Mouse (Mus musculus) hindbrain, embryonic 15.5 days (tissue): ENCODE results near the gene Paqr7. TPM values are rescaled to one million over a fixed set of nuclear protein-coding genes. Genes with fewer than 3 reads are reported as not detected.
A peak's percentile ranks its signal among the peaks of the same experiment; 100 is the strongest.

ENCODE experiments used
- ATAC-seq: fragments of 200-750 bp; cut with Nextera tagmentation; 2 replicates; pipeline ENCODE4 v1.8.0; 2017; ENCODE audit warnings: low read depth, moderate number of reproducible peaks, moderate TSS enrichment; ENCODE audit not compliant: low FRiP score
- H3K27ac ChIP-seq: fragments of 300-500 bp; sonication (generic); replicated peaks from 2 replicates; pipeline ENCODE4 v1.5.1; 2015; ENCODE audit warnings: mild to moderate bottlenecking, inconsistent platforms
- H3K27me3 ChIP-seq: fragments of 300-500 bp; sonication (generic); 2 replicates; pipeline ENCODE4 v1.6.1; 2015; ENCODE audit warnings: control low read depth, inconsistent platforms
- H3K36me3 ChIP-seq: fragments of 300-500 bp; sonication (generic); 2 replicates; pipeline ENCODE4 v1.6.1; 2015; ENCODE audit warnings: control low read depth, inconsistent platforms
- H3K4me1 ChIP-seq: fragments of 300-500 bp; sonication (generic); replicated peaks from 2 replicates; pipeline ENCODE4 v1.6.1; 2015; ENCODE audit warnings: control low read depth, inconsistent platforms
- H3K4me2 ChIP-seq: fragments of 300-500 bp; sonication (generic); 2 replicates; pipeline ENCODE4 v1.6.1; 2015; ENCODE audit warnings: moderate library complexity, mild to moderate bottlenecking, inconsistent platforms
- H3K4me3 ChIP-seq: fragments of 300-500 bp; sonication (generic); 2 replicates; pipeline ENCODE4 v1.5.1; 2015; ENCODE audit warnings: mild to moderate bottlenecking, inconsistent platforms
- H3K9ac ChIP-seq: fragments of 300-500 bp; sonication (generic); 2 replicates; pipeline ENCODE4 v1.6.1; 2015; ENCODE audit warnings: inconsistent platforms
- H3K9me3 ChIP-seq: fragments of 300-500 bp; sonication (generic); 2 replicates; pipeline ENCODE4 v1.6.1; 2016; ENCODE audit warnings: control low read depth, inconsistent platforms
- WGBS: fragments of 180-500 bp; shearing (Covaris S2); methylation state at CpG from one replicate; pipeline ENCODE4 v1.1.7; 2015; 5-methylcytosine and 5-hydroxymethylcytosine counted together
- polyA plus RNA-seq: library from polyadenylated mRNA; unstranded; fragments of >200 nt; fragmentation: Nextera tagmentation; extraction: Ambion mirVana; gene quantifications from 2 replicates; pipeline ENCODE4 v1.2.1, GENCODE M21; 2015

The Paqr7 gene
- polyA plus RNA-seq, 1 experiment from 2014 or later: 35.2 TPM

- Histone ChIP-seq H3K9ac (no peak overlapping the region), H3K9me3 (no peaks in the 10 kb centered on the region), H3K27me3 (no peaks in the 10 kb centered on the region), H3K27ac (no peak overlapping the region), H3K4me1 (peaks cover 9% of the 10 kb centered on the region), H3K36me3 (peaks cover 12% of the 10 kb centered on the region), H3K4me3 (peak overlapping the region; percentile 47), H3K4me2 (peak overlapping the region; percentile 96)
- WGBS: 77% methylated on average over 4 of the region's 4 CpGs
- no peak; the same call in 1 of the 2 replicates for ATAC-seq
Observed at GRCm38 (mm10) chr4:134510396-134510795, 13.9 kb downstream of the Paqr7 start.

DNA sequence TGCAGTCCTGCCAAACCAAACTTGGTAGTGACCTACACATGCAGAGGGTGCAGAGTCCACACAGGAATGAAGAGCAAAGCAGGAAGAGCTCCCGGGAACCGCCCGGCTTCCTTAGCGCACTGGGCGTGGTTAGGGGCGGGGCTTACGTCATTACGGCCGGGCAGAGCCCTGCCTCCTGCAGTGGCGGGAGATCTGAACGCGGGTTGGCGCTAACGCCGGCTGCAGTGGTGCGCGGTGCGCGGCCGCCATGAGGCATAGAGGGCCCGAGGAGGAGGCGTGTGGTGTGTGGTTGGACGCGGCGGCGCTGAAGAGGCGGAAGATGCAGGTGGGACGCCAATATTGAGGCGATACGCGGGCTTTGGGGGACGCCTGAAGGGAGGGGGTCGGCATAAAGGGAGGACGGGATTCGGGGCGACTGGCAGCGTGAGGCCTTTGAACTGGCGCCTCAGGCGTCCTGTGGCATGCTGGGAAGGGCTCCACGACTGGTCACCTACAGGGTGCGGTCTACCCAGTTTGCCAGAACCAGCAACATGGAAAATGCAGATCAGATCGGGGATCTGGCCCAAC is 14.4 kb downstream of the Paqr7 start, which contains the start of gene Aunip:
Gene Aunip, plus strand, starts transcription at position 155 of the 567 bp plus-strand sequence.
- peaks cover 12% of the 10 kb centered on the region for H3K36me3 ChIP-seq
- under 1% methylated on average over 42 of the region's 42 CpGs for WGBS
- no peaks in the 10 kb centered on the region for H3K9me3 ChIP-seq
- peak within 1 kb of the TSS; percentile 96 for H3K4me2 ChIP-seq
- H3K27ac ChIP-seq: no peak within 1 kb of the TSS
- H3K4me3 ChIP-seq: peak within 1 kb of the TSS; percentile 47
- H3K9ac ChIP-seq: peak within 1 kb of the TSS; percentile 39
- H3K27me3 ChIP-seq: no peaks in the 10 kb centered on the region
- ATAC-seq: peak; percentile 94
- peaks cover 9% of the 10 kb centered on the region for H3K4me1 ChIP-seq

GRCm38 (mm10) chr4:134511730-134512129 is 15.2 kb downstream of the Paqr7 start:
- Histone ChIP-seq H3K9ac (no peak overlapping the region), H3K4me1 (peaks cover 9% of the 10 kb centered on the region), H3K4me2 (peak overlapping the region; percentile 96), H3K27ac (no peak overlapping the region), H3K4me3 (no peak overlapping the region), H3K9me3 (no peaks in the 10 kb centered on the region), H3K27me3 (no peaks in the 10 kb centered on the region), H3K36me3 (peaks cover 12% of the 10 kb centered on the region)
- no peak for ATAC-seq
- WGBS: 75% methylated on average over 6 of the region's 6 CpGs

DNA sequence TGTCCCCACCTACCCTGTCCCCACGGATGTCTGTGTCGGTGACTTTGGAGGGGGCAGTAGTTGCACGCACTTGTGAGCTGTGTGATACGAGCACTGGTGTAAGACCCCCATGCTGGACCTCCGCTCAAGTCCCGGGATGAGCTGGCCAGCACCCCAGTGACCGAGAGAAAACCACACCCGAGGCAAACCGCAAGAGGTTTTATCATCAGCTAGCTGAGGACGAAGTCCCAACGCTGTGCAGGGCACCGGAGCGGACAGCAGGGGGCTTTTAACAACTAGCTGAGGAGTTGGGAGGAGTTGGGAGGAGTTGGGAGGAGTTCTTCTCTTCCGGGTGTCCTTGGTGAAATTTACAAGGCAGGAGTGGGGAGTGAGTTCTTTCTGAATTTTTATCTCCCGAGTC is 16.3 kb downstream of the Paqr7 start:
- Histone ChIP-seq H3K9me3 (no peaks in the 10 kb centered on the region), H3K27ac (no peak overlapping the region), H3K4me3 (no peak overlapping the region), H3K4me2 (peak overlapping the region; percentile 25; the same call in 1 of the 2 replicates), H3K36me3 (peaks cover 3% of the 10 kb centered on the region), H3K27me3 (no peaks in the 10 kb centered on the region), H3K4me1 (peaks cover 9% of the 10 kb centered on the region), H3K9ac (no peak overlapping the region)
- no peak for ATAC-seq
- WGBS: 27% methylated on average over 15 of the region's 15 CpGs

GRCm38 (mm10) chr4:134514309-134514930 is 17.9 kb downstream of the Paqr7 start:
- H3K4me3 ChIP-seq: no peak overlapping the region
- ATAC-seq: no peak
- no peaks in the 10 kb centered on the region for H3K27me3 ChIP-seq
- H3K9ac ChIP-seq: no peak overlapping the region
- WGBS: 92% methylated on average over 11 of the region's 11 CpGs
- H3K9me3 ChIP-seq: no peaks in the 10 kb centered on the region
- no peaks in the 10 kb centered on the region for H3K36me3 ChIP-seq
- no peak overlapping the region for H3K27ac ChIP-seq
- peaks cover 9% of the 10 kb centered on the region for H3K4me1 ChIP-seq
- no peak overlapping the region for H3K4me2 ChIP-seq

DNA sequence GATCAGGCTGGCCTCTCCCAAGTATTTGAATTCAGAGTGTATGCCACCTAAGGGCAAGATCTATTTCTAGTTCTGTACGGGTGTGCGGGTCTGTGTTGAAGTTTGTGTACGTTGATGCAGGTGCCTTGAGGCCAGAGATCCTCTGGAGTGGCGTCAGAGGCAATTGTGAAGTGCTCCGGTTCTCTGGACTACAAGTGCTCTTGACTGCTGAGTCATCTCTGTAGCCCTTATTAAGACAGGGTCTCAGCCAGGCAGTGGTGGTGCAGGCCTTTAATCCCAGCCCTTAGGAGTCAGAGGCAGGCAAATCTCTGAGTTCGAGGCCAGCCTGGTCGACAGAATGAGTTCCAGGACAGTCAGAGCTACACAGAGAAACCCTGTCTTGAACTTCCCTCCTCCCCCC is 19.1 kb downstream of the Paqr7 start:
- Histone ChIP-seq H3K9ac (no peak overlapping the region), H3K36me3 (no peaks in the 10 kb centered on the region), H3K9me3 (no peaks in the 10 kb centered on the region), H3K27ac (no peak overlapping the region), H3K4me3 (no peak overlapping the region), H3K4me2 (no peak overlapping the region), H3K4me1 (peaks cover 9% of the 10 kb centered on the region), H3K27me3 (no peaks in the 10 kb centered on the region)
- WGBS: 86% methylated on average over 7 of the region's 7 CpGs
- ATAC-seq: no peak

DNA sequence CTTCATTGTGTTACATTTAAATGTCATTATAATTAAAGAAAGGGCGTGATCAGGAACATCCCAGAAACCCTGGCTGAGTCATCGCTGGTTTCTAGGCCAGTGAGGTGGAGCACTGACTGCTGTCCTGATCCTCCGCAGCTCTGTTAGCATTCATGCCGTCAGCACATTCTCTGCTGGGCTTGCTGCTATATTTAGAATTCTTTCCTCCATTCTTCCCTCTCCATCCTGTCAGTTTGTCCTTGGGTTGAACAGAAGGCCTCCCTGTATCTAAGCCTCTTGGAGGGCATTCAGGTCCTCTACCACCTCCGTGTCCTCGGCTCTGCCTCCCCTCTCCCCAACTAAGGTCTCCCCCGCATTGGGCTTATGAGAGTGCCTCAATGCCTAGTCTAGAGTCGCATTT is 20.5 kb downstream of the Paqr7 start:
- H3K4me3 ChIP-seq: no peak overlapping the region
- H3K27me3 ChIP-seq: no peaks in the 10 kb centered on the region
- no peaks in the 10 kb centered on the region for H3K36me3 ChIP-seq
- WGBS: 81% methylated on average over 8 of the region's 8 CpGs
- H3K4me1 ChIP-seq: no peaks in the 10 kb centered on the region
- no peak for ATAC-seq
- no peaks in the 10 kb centered on the region for H3K9me3 ChIP-seq
- H3K4me2 ChIP-seq: no peak overlapping the region
- H3K9ac ChIP-seq: no peak overlapping the region
- no peak overlapping the region for H3K27ac ChIP-seq

GRCm38 (mm10) chr4:134517719-134518118 is 21.2 kb downstream of the Paqr7 start:
- ATAC-seq: no peak

GRCm38 (mm10) chr4:134518541-134518940 is 22.0 kb downstream of the Paqr7 start:
- no peaks in the 10 kb centered on the region for H3K27me3 ChIP-seq
- H3K4me1 ChIP-seq: no peaks in the 10 kb centered on the region
- no peaks in the 10 kb centered on the region for H3K36me3 ChIP-seq
- H3K27ac ChIP-seq: no peak overlapping the region
- no peak for ATAC-seq
- 90% methylated on average over 4 of the region's 4 CpGs for WGBS
- no peak overlapping the region for H3K4me2 ChIP-seq
- no peak overlapping the region for H3K9ac ChIP-seq
- H3K4me3 ChIP-seq: no peak overlapping the region
- no peaks in the 10 kb centered on the region for H3K9me3 ChIP-seq

More at GRCm38 (mm10) chr4:134517719-134518118, 21.2 kb downstream of the Paqr7 start:
- Histone ChIP-seq H3K4me1 (no peaks in the 10 kb centered on the region), H3K27me3 (no peaks in the 10 kb centered on the region), H3K9ac (no peak overlapping the region), H3K4me2 (no peak overlapping the region), H3K36me3 (no peaks in the 10 kb centered on the region), H3K27ac (no peak overlapping the region), H3K9me3 (no peaks in the 10 kb centered on the region), H3K4me3 (no peak overlapping the region)
- WGBS: 89% methylated on average over 10 of the region's 10 CpGs

- Histone ChIP-seq H3K9ac (no peak overlapping the region), H3K36me3 (no peaks in the 10 kb centered on the region), H3K27me3 (no peaks in the 10 kb centered on the region), H3K4me3 (no peak overlapping the region), H3K4me1 (no peaks in the 10 kb centered on the region), H3K9me3 (no peaks in the 10 kb centered on the region), H3K27ac (no peak overlapping the region), H3K4me2 (no peak overlapping the region)
- no peak for ATAC-seq
Observed at GRCm38 (mm10) chr4:134519281-134519680, 22.8 kb downstream of the Paqr7 start.

GRCm38 (mm10) chr4:134523447-134523846 is 26.9 kb downstream of the Paqr7 start:
- 91% methylated on average over 4 of the region's 4 CpGs for WGBS

GRCm38 (mm10) chr4:134525806-134526205 is 29.3 kb downstream of the Paqr7 start:
- no peak for ATAC-seq
- Histone ChIP-seq H3K4me3 (no peak overlapping the region), H3K4me1 (no peaks in the 10 kb centered on the region), H3K9ac (no peak overlapping the region), H3K27ac (no peak overlapping the region), H3K27me3 (no peaks in the 10 kb centered on the region), H3K9me3 (no peaks in the 10 kb centered on the region), H3K36me3 (peaks cover 56% of the 10 kb centered on the region), H3K4me2 (no peak overlapping the region)
- WGBS: 71% methylated on average over 5 of the region's 5 CpGs

More at GRCm38 (mm10) chr4:134523447-134523846, 26.9 kb downstream of the Paqr7 start:
- Histone ChIP-seq H3K27me3 (no peaks in the 10 kb centered on the region), H3K36me3 (peaks cover 32% of the 10 kb centered on the region), H3K9me3 (no peaks in the 10 kb centered on the region), H3K27ac (no peak overlapping the region), H3K4me2 (no peak overlapping the region), H3K4me3 (no peak overlapping the region), H3K9ac (no peak overlapping the region), H3K4me1 (no peaks in the 10 kb centered on the region)
- no peak for ATAC-seq
